In the genomic region with DNA sequence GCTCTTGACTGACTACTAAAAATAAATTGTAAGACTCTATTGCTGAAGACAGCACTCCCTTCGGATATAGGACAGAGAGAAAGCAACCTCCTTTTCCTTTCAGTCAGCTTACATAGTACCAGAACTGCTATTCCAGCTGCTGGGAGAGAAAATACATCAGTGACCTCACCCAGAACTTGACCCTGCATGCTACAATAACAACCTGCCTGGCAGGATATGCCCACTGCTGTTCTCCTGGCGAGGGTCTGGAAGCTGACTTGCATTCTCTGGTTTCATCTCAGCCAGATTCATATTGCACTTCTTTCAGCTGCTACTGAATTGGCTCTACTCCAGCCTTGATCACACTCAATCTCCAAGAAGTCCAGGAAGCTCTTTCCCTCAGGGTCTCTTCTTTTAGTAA, we compare ENCODE assay signal across 30 mouse cellular contexts.
DNase-seq lines count a peak whose midpoint lies in the region; ATAC-seq lines count a peak whose summit lies in the region.
"Had no signal": no experiment of that assay in that cellular context is flagged by ENCODE, and none has a peak within 500 bp of the region (broad histone marks: within the 10 kb centered on the region; RNA-seq: fewer than 3 reads in every experiment).

No protein-coding gene starts in this region.

- intact Hi-C loops in heart, postnatal 25 days (cut with DNase I) = no loop called here
- intact Hi-C loops in heart, postnatal 14 days (cut with DNase I) = no loop called here

- no peak overlapping the region for H3K9ac ChIP-seq in heart, embryonic 15.5 days
- no peak overlapping the region for H3K9ac ChIP-seq in neural tube, embryonic 11.5 days (ENCODE audit: low read length)
- no peak overlapping the region for H3K9ac ChIP-seq in neural tube, embryonic 15.5 days (replicated peaks)
- H3K9ac ChIP-seq: embryonic facial prominence, embryonic 15.5 days; forebrain, embryonic 12.5 days; forebrain, postnatal 0 days; hindbrain, embryonic 15.5 days; limb, embryonic 12.5 days; liver, embryonic 12.5 days; liver, postnatal 0 days; midbrain, embryonic 12.5 days; stomach, embryonic 15.5 days had no signal

- whole genome bisulfite sequencing in heart, embryonic 10.5 days = 35% methylated on average over 2 of the region's 2 CpGs
- 24% methylated on average over 2 of the region's 2 CpGs for WGBS in heart, embryonic 15.5 days
- WGBS in neural tube, embryonic 11.5 days = 48% methylated on average over 2 of the region's 2 CpGs
- WGBS in neural tube, embryonic 15.5 days = 77% methylated on average over 2 of the region's 2 CpGs

- no peak for ATAC-seq in heart, embryonic 15.5 days (replicated peaks; ENCODE audit: insufficient number of reproducible peaks, insufficient read depth, low FRiP score, low read depth)
- no peak for ATAC-seq in neural tube, embryonic 11.5 days (ENCODE audit: insufficient read depth, low FRiP score, low TSS enrichment)
- ATAC-seq in neural tube, embryonic 15.5 days (ENCODE audit: low FRiP score) = no peak
- ATAC-seq: activated CD4-positive, CD25-positive, alpha-beta regulatory T cell, adult 4 months; forebrain, postnatal 0 days; inflammation-experienced regulatory T-cells, adult 6 months; liver, embryonic 12.5 days; liver, postnatal 0 days had no signal

- peak overlapping the region; percentile 16; the same call in 1 of the 2 replicates for H3K4me2 ChIP-seq in heart, embryonic 15.5 days
- no peak overlapping the region for H3K4me2 ChIP-seq in neural tube, embryonic 11.5 days (ENCODE audit: low read depth)
- no peak overlapping the region for H3K4me2 ChIP-seq in neural tube, embryonic 15.5 days
- H3K4me2 ChIP-seq: embryonic facial prominence, embryonic 15.5 days; forebrain, embryonic 12.5 days; hindbrain, embryonic 15.5 days; limb, embryonic 12.5 days; liver, embryonic 12.5 days; midbrain, embryonic 12.5 days; stomach, embryonic 15.5 days had no signal

- no peaks in the 10 kb centered on the region for H3K9me3 ChIP-seq in heart, embryonic 10.5 days
- H3K9me3 ChIP-seq in heart, embryonic 15.5 days (replicated peaks) = no peaks in the 10 kb centered on the region
- H3K9me3 ChIP-seq in neural tube, embryonic 11.5 days (ENCODE audit: control insufficient read depth, low read length) = no peaks in the 10 kb centered on the region
- no peaks in the 10 kb centered on the region for H3K9me3 ChIP-seq in neural tube, embryonic 15.5 days (replicated peaks)
- H3K9me3 ChIP-seq: embryonic facial prominence, embryonic 15.5 days; forebrain, embryonic 12.5 days; hindbrain, embryonic 15.5 days; limb, embryonic 12.5 days; liver, embryonic 12.5 days; midbrain, embryonic 12.5 days; stomach, embryonic 15.5 days had no signal

- peak; percentile 26 for DNase-seq in embryo, embryonic 10.5 days (ENCODE audit: low spot score)
- no peak for DNase-seq in embryo, embryonic 10 days (ENCODE audit: low spot score)
- DNase-seq in heart, embryonic 10.5 days (ENCODE audit: low spot score) = no peak
- DNase-seq in heart, postnatal 25 days (ENCODE audit: low spot score) = no peak
- no peak for DNase-seq in heart, postnatal 14 days
- DNase-seq in neural tube, embryonic 11.5 days (ENCODE audit: low spot score) = peak; percentile 31
- DNase-seq: adrenal gland, adult 2 months; adrenal gland, postnatal 36 days; cerebellum, adult 2 months; cerebellum, postnatal 14 days; forebrain, postnatal 0 days; gastrocnemius, postnatal 10 days; heart, postnatal 4 days; kidney, adult 11 months; kidney, postnatal 14 days; liver, postnatal 0 days; lung, postnatal 36 days; right cerebral cortex, postnatal 25 days had no signal

- H3K27me3 ChIP-seq in heart, embryonic 10.5 days (ENCODE audit: insufficient read depth, poor library complexity, severe bottlenecking) = no peaks in the 10 kb centered on the region
- H3K27me3 ChIP-seq in heart, embryonic 15.5 days = no peaks in the 10 kb centered on the region
- no peaks in the 10 kb centered on the region for H3K27me3 ChIP-seq in neural tube, embryonic 11.5 days (ENCODE audit: control insufficient read depth, insufficient read depth, low read length)
- H3K27me3 ChIP-seq in neural tube, embryonic 15.5 days (replicated peaks) = no peaks in the 10 kb centered on the region
- H3K27me3 ChIP-seq: CH12.LX; embryonic facial prominence, embryonic 15.5 days; forebrain, embryonic 12.5 days; hindbrain, embryonic 15.5 days; limb, embryonic 12.5 days; liver, embryonic 12.5 days; midbrain, embryonic 12.5 days; stomach, embryonic 15.5 days had no signal

- peak overlapping the region; percentile 3; the same call in 1 of the 2 replicates for H3K27ac ChIP-seq in heart, embryonic 10.5 days
- peak overlapping the region; percentile 32; the same call in 1 of the 2 replicates for H3K27ac ChIP-seq in heart, embryonic 15.5 days
- H3K27ac ChIP-seq in neural tube, embryonic 11.5 days (ENCODE audit: low read depth, low read length) = no peak overlapping the region
- H3K27ac ChIP-seq in neural tube, embryonic 15.5 days (replicated peaks) = no peak overlapping the region
- H3K27ac ChIP-seq: embryonic facial prominence, embryonic 15.5 days; forebrain, embryonic 12.5 days; hindbrain, embryonic 15.5 days; limb, embryonic 12.5 days; liver, embryonic 12.5 days; midbrain, embryonic 12.5 days; stomach, embryonic 15.5 days had no signal

- H3K36me3 ChIP-seq in heart, embryonic 10.5 days = no peaks in the 10 kb centered on the region
- no peaks in the 10 kb centered on the region for H3K36me3 ChIP-seq in heart, embryonic 15.5 days
- H3K36me3 ChIP-seq in neural tube, embryonic 11.5 days (ENCODE audit: control insufficient read depth, insufficient read depth, low read length) = no peaks in the 10 kb centered on the region
- no peaks in the 10 kb centered on the region for H3K36me3 ChIP-seq in neural tube, embryonic 15.5 days
- H3K36me3 ChIP-seq: embryonic facial prominence, embryonic 15.5 days; forebrain, embryonic 12.5 days; hindbrain, embryonic 15.5 days; limb, embryonic 12.5 days; liver, embryonic 12.5 days; midbrain, embryonic 12.5 days; stomach, embryonic 15.5 days had no signal

- H3K4me3 ChIP-seq in heart, embryonic 10.5 days = no peak overlapping the region
- H3K4me3 ChIP-seq in heart, embryonic 15.5 days = no peak overlapping the region
- H3K4me3 ChIP-seq in neural tube, embryonic 11.5 days (ENCODE audit: low read depth, low read length) = no peak overlapping the region
- H3K4me3 ChIP-seq in neural tube, embryonic 15.5 days (replicated peaks) = no peak overlapping the region
- H3K4me3 ChIP-seq: embryonic facial prominence, embryonic 15.5 days; forebrain, embryonic 12.5 days; hindbrain, embryonic 15.5 days; limb, embryonic 12.5 days; liver, embryonic 12.5 days; midbrain, embryonic 12.5 days; stomach, embryonic 15.5 days had no signal

- 0 out of 2 replicates have a peak, but pooled peaks cover 6% of the 10 kb centered on the region for H3K4me1 ChIP-seq in heart, embryonic 10.5 days
- H3K4me1 ChIP-seq in heart, embryonic 15.5 days (replicated peaks) = peaks cover 6% of the 10 kb centered on the region
- H3K4me1 ChIP-seq in neural tube, embryonic 11.5 days (ENCODE audit: control insufficient read depth, insufficient read depth, low read length) = no peaks in the 10 kb centered on the region
- H3K4me1 ChIP-seq in neural tube, embryonic 15.5 days = no peaks in the 10 kb centered on the region
- H3K4me1 ChIP-seq: embryonic facial prominence, embryonic 15.5 days; forebrain, embryonic 12.5 days; hindbrain, embryonic 15.5 days; limb, embryonic 12.5 days; liver, embryonic 12.5 days; midbrain, embryonic 12.5 days; stomach, embryonic 15.5 days had no signal

Comparison
In these comparisons a context has a peak if more than half of its experiments do, and no peak if none do; other contexts are left out.
1. DNase-seq: peak in embryo, embryonic 10.5 days (single experiment) and neural tube, embryonic 11.5 days (single experiment); none in embryo, embryonic 10 days (single experiment), heart, embryonic 10.5 days (single experiment), heart, postnatal 25 days (single experiment) and heart, postnatal 14 days (0 of 2).
2. H3K27ac ChIP-seq: peak in heart, embryonic 10.5 days (single experiment) and heart, embryonic 15.5 days (single experiment); none in neural tube, embryonic 11.5 days (single experiment) and neural tube, embryonic 15.5 days (single experiment).